Mouse (Mus musculus) MEL (cell line): ENCODE data around the gene Prkd2. TPM values are rescaled to one million over a fixed set of nuclear protein-coding genes. Genes with fewer than 3 reads are reported as not detected.
A peak's percentile ranks its signal among the peaks of the same experiment; 100 is the strongest.

Source experiments
- DNase-seq: peaks from one replicate; pipeline ENCODE4 v3.0.0; 2011; ENCODE audit warnings: low read depth, low spot score
- H3K27ac ChIP-seq: 2 replicates; pipeline ENCODE4 v1.5.1; 2012; ENCODE audit warnings: low read depth, mild to moderate bottlenecking, control low read depth, low read length, moderate library complexity; ENCODE audit not compliant: control insufficient read depth
- H3K27me3 ChIP-seq, 2 experiments: fragments of 150-350 bp in 1 of 2; sonication (generic) in 1 of 2; 2 replicates each; pipeline ENCODE4 v1.6.1; 2012; ENCODE audit warnings: low read length in 2 of 2, mild to moderate bottlenecking in 2 of 2, improper control_type of control experiment in 1 of 2, moderate library complexity in 1 of 2; ENCODE audit not compliant: insufficient read depth in 2 of 2, control insufficient read depth in 1 of 2
- H3K36me3 ChIP-seq, 2 experiments: 2 replicates each; pipeline ENCODE4 v1.6.1; 2012 to 2014; ENCODE audit warnings: low read length in 2 of 2, improper control_type of control experiment in 1 of 2, inconsistent platforms in 1 of 2, mild to moderate bottlenecking in 1 of 2; ENCODE audit not compliant: insufficient read depth in 2 of 2, control insufficient read depth in 1 of 2
- H3K4me1 ChIP-seq, 2 experiments: fragments of 150-350 bp in 1 of 2; sonication (generic) in 1 of 2; 2 replicates each; pipeline ENCODE4 v1.6.1; 2012; ENCODE audit warnings: low read length in 2 of 2, improper control_type of control experiment in 1 of 2, mild to moderate bottlenecking in 1 of 2; ENCODE audit not compliant: insufficient read depth in 2 of 2, control insufficient read depth in 1 of 2
- H3K4me3 ChIP-seq, 2 experiments: fragments of 150-350 bp in 1 of 2; sonication (generic) in 1 of 2; 2 replicates each; pipeline ENCODE4 v1.5.1; 2012; ENCODE audit warnings: low read depth in 2 of 2, low read length in 2 of 2, mild to moderate bottlenecking in 2 of 2, moderate library complexity in 2 of 2, control low read depth in 1 of 2, improper control_type of control experiment in 1 of 2; ENCODE audit not compliant: control insufficient read depth in 1 of 2, insufficient read depth in 1 of 2
- H3K79me2 ChIP-seq: 2 replicates; pipeline ENCODE4 v1.6.1; 2012; ENCODE audit warnings: mild to moderate bottlenecking, low read length, moderate library complexity; ENCODE audit not compliant: control insufficient read depth, poor library complexity, insufficient read depth
- H3K9ac ChIP-seq: 2 replicates; pipeline ENCODE4 v1.6.1; 2012; ENCODE audit warnings: low read depth, mild to moderate bottlenecking, control low read depth, low read length, moderate library complexity; ENCODE audit not compliant: control insufficient read depth, poor library complexity, severe bottlenecking
- H3K9me3 ChIP-seq: fragments of 150-350 bp; sonication (generic); replicated peaks from 2 replicates; pipeline ENCODE4 v1.6.1; 2012; ENCODE audit warnings: mild to moderate bottlenecking, low read length, improper control_type of control experiment, moderate library complexity; ENCODE audit not compliant: insufficient read depth
- BHLHE40 ChIP-seq: IDR thresholded peaks from 2 replicates; pipeline ENCODE4 v1.6.1; 2012; ENCODE audit warnings: low read depth, mild to moderate bottlenecking, inconsistent platforms, low read length, improper control_type of control experiment, borderline replicate concordance
- CHD2 ChIP-seq: IDR thresholded peaks from 2 replicates; pipeline ENCODE4 v1.6.1; 2011; ENCODE audit warnings: low read length, improper control_type of control experiment
- CTCF ChIP-seq, 3 experiments: IDR thresholded peaks in 2 of 3; conservative IDR thresholded peaks in 1 of 3; 2 replicates each; pipeline ENCODE4 v1.5.1; 2011 to 2012; ENCODE audit warnings: low read length in 3 of 3, low read depth in 2 of 3, mild to moderate bottlenecking in 2 of 3, improper control_type of control experiment in 1 of 3, inconsistent platforms in 1 of 3, mixed read lengths in 1 of 3, moderate library complexity in 1 of 3; ENCODE audit not compliant: control insufficient read depth in 1 of 3, insufficient read depth in 1 of 3, poor library complexity in 1 of 3, severe bottlenecking in 1 of 3
- E2F4 ChIP-seq: IDR thresholded peaks from 2 replicates; pipeline ENCODE4 v1.6.1; 2011; ENCODE audit warnings: low read depth, low read length, improper control_type of control experiment, borderline replicate concordance
- ELF1 ChIP-seq: IDR thresholded peaks from 2 replicates; pipeline ENCODE4 v1.6.1; 2014; ENCODE audit warnings: low read depth, mild to moderate bottlenecking, inconsistent platforms, low read length, improper control_type of control experiment, moderate library complexity
- GABPA ChIP-seq: IDR thresholded peaks from 2 replicates; pipeline ENCODE4 v1.6.1; 2012; ENCODE audit warnings: low read depth, mild to moderate bottlenecking, inconsistent platforms, low read length, improper control_type of control experiment, moderate library complexity
- GATA1 ChIP-seq: IDR thresholded peaks from 2 replicates; pipeline ENCODE4 v1.6.1; 2011; ENCODE audit warnings: low read depth, low read length, improper control_type of control experiment
- JUND ChIP-seq: IDR thresholded peaks from 2 replicates; pipeline ENCODE4 v1.6.1; 2011; ENCODE audit warnings: low read depth, mild to moderate bottlenecking, improper control_type of control experiment, low read length
- KAT2A ChIP-seq: conservative IDR thresholded peaks from 2 replicates; pipeline ENCODE4 v1.6.1; 2012; ENCODE audit warnings: low read depth, low read length, improper control_type of control experiment, inconsistent platforms
- MAFK ChIP-seq: IDR thresholded peaks from 2 replicates; pipeline ENCODE4 v1.6.1; 2011; ENCODE audit warnings: low read depth, mild to moderate bottlenecking, low read length, improper control_type of control experiment, borderline replicate concordance
- MAX ChIP-seq: IDR thresholded peaks from 2 replicates; pipeline ENCODE4 v1.6.1; 2011; ENCODE audit warnings: low read length, improper control_type of control experiment
- MEF2A ChIP-seq: IDR thresholded peaks from 2 replicates; pipeline ENCODE4 v1.6.1; 2014; ENCODE audit warnings: low read depth, mild to moderate bottlenecking, inconsistent platforms, low read length, improper control_type of control experiment; ENCODE audit not compliant: poor library complexity, insufficient replicate concordance, severe bottlenecking; ENCODE audit errors: extremely low read depth
- MXI1 ChIP-seq: IDR thresholded peaks from 2 replicates; pipeline ENCODE4 v1.6.1; 2011; ENCODE audit warnings: mild to moderate bottlenecking, low read depth, low read length, improper control_type of control experiment
- MYB ChIP-seq: IDR thresholded peaks from 2 replicates; pipeline ENCODE4 v1.6.1; 2011; ENCODE audit warnings: mild to moderate bottlenecking, low read depth, low read length, improper control_type of control experiment
- MYC ChIP-seq: IDR thresholded peaks from 2 replicates; pipeline ENCODE4 v1.6.1; 2011; ENCODE audit warnings: low read depth, mild to moderate bottlenecking, low read length, improper control_type of control experiment, moderate library complexity
- NRF1 ChIP-seq: IDR thresholded peaks from 2 replicates; pipeline ENCODE4 v1.6.1; 2014; ENCODE audit warnings: low read depth, mild to moderate bottlenecking, inconsistent platforms, low read length, improper control_type of control experiment, moderate library complexity; ENCODE audit not compliant: poor library complexity, insufficient read depth, severe bottlenecking
- POLR2A ChIP-seq, 2 experiments: IDR thresholded peaks; 2 replicates each; pipeline ENCODE4 v1.6.1; 2011 to 2012; ENCODE audit warnings: low read length in 2 of 2, mild to moderate bottlenecking in 2 of 2, control low read depth in 1 of 2, improper control_type of control experiment in 1 of 2, low read depth in 1 of 2, moderate library complexity in 1 of 2; ENCODE audit not compliant: control insufficient read depth in 1 of 2, insufficient read depth in 1 of 2, poor library complexity in 1 of 2
- POLR2AphosphoS5 ChIP-seq: IDR thresholded peaks from 2 replicates; pipeline ENCODE4 v1.6.1; 2012; ENCODE audit warnings: low read depth, borderline replicate concordance, mild to moderate bottlenecking, inconsistent platforms, low read length, moderate library complexity, mixed read lengths
- RCOR1 ChIP-seq: IDR thresholded peaks from 2 replicates; pipeline ENCODE4 v1.6.1; 2012; ENCODE audit warnings: low read depth, mild to moderate bottlenecking, inconsistent platforms, low read length, improper control_type of control experiment
- SMC3 ChIP-seq: IDR thresholded peaks from 2 replicates; pipeline ENCODE4 v1.6.1; 2011; ENCODE audit warnings: low read depth, low read length, improper control_type of control experiment
- TAL1 ChIP-seq: IDR thresholded peaks from 2 replicates; pipeline ENCODE4 v1.6.1; 2012; ENCODE audit warnings: mild to moderate bottlenecking, inconsistent platforms, low read length, moderate library complexity, mixed read lengths
- TCF12 ChIP-seq: IDR thresholded peaks from 2 replicates; pipeline ENCODE4 v1.6.1; 2014; ENCODE audit warnings: low read depth, mild to moderate bottlenecking, inconsistent platforms, low read length, improper control_type of control experiment, moderate library complexity
- UBTF ChIP-seq: IDR thresholded peaks from 2 replicates; pipeline ENCODE4 v1.6.1; 2012; ENCODE audit warnings: low read depth, mild to moderate bottlenecking, inconsistent platforms, low read length, improper control_type of control experiment, moderate library complexity, borderline replicate concordance; ENCODE audit not compliant: insufficient read depth
- ZC3H11A ChIP-seq: IDR thresholded peaks from 2 replicates; pipeline ENCODE4 v1.6.1; 2012; ENCODE audit warnings: low read depth, mild to moderate bottlenecking, inconsistent platforms, low read length, improper control_type of control experiment
- ZNF384 ChIP-seq: IDR thresholded peaks from 2 replicates; pipeline ENCODE4 v1.6.1; 2012; ENCODE audit warnings: low read depth, mild to moderate bottlenecking, inconsistent platforms, low read length, improper control_type of control experiment
- polyA plus RNA-seq, 2 experiments: library from polyadenylated mRNA; stranded (reverse) in 1 of 2; unstranded in 1 of 2; fragments of >175 nt in 1 of 2; fragments of >200 nt in 1 of 2; gene quantifications; 2 replicates each; pipeline versions ENCODE4 v1.2.1 to v1.2.4; 2012; ENCODE audit warnings: low replicate concordance in 2 of 2, low read depth in 1 of 2; ENCODE audit not compliant: insufficient read length in 2 of 2, insufficient read depth in 1 of 2, missing spikeins in 1 of 2
- total RNA-seq: library from RNA; depleted of rRNA; stranded (reverse); fragments of 300-350 nt; gene quantifications from 2 replicates; pipeline ENCODE4 v1.2.3, GENCODE M21; 2012

The Prkd2 gene
- total and polyA plus RNA-seq, 3 experiments = 2.9 to 8.7 TPM; not detected in 1

GRCm38 (mm10) chr7:16809739-16810138 is 33.0 kb upstream of the Prkd2 start:
- Histone ChIP-seq H3K4me3 (no peak overlapping the region), H3K36me3 (no peaks in the 10 kb centered on the region; a peak in 1 of 4 replicates), H3K79me2 (no peaks in the 10 kb centered on the region), H3K27ac (no peak overlapping the region), H3K27me3 (no peaks in the 10 kb centered on the region), H3K9me3 (no peaks in the 10 kb centered on the region), H3K9ac (no peak overlapping the region), H3K4me1 (no peaks in the 10 kb centered on the region; a peak in 1 of 4 replicates)
- TF ChIP-seq E2F4 = no peak
- no peak for TF ChIP-seq JUND
- no peak for TF ChIP-seq TAL1
- no peak for TF ChIP-seq POLR2AphosphoS5
- TF ChIP-seq BHLHE40 = no peak
- no peak for TF ChIP-seq RCOR1
- no peak for TF ChIP-seq MEF2A
- no peak for TF ChIP-seq ZNF384
- no peak for TF ChIP-seq MXI1
- no peak for TF ChIP-seq GABPA
- TF ChIP-seq GATA1 = no peak
- TF ChIP-seq MYB = no peak
- TF ChIP-seq MAFK = no peak
- peak; percentile 67 to 73 (median 69) for TF ChIP-seq CTCF (IDR thresholded peaks at IDR 0.05 in 2 of 3, conservative IDR thresholded peaks at IDR 0.05 in 1 of 3; ENCODE audit: control insufficient read depth in 1 of 3, insufficient read depth in 1 of 3, low read depth in 2 of 3, low read length in 3 of 3, poor library complexity in 1 of 3, severe bottlenecking in 1 of 3)
- no peak for TF ChIP-seq KAT2A
- TF ChIP-seq NRF1 = no peak
- no peak for TF ChIP-seq ELF1
- peak; percentile 42 for TF ChIP-seq SMC3
- no peak for TF ChIP-seq CHD2
- TF ChIP-seq POLR2A (IDR thresholded peaks at IDR 0.05; ENCODE audit: control insufficient read depth in 1 of 2, insufficient read depth in 1 of 2, low read depth in 1 of 2, low read length in 2 of 2, poor library complexity in 1 of 2) = 0 out of 4 replicates have a peak, but pooled peaks of 1 of the 2 experiments have one; percentile 25
- TF ChIP-seq MAX = no peak
- TF ChIP-seq TCF12 = no peak
- TF ChIP-seq MYC = no peak
- TF ChIP-seq UBTF = no peak
- TF ChIP-seq ZC3H11A = no peak
- peak; percentile 53 for DNase-seq
